Mouse (Mus musculus): ENCODE measurements around the gene Plcg2. TPM values are rescaled to one million over a fixed set of nuclear protein-coding genes. Genes with fewer than 3 reads are reported as not detected.

Plcg2 gene
- polyA plus RNA-seq, 1 experiment from 2014 or later = 1.6 TPM

DNA sequence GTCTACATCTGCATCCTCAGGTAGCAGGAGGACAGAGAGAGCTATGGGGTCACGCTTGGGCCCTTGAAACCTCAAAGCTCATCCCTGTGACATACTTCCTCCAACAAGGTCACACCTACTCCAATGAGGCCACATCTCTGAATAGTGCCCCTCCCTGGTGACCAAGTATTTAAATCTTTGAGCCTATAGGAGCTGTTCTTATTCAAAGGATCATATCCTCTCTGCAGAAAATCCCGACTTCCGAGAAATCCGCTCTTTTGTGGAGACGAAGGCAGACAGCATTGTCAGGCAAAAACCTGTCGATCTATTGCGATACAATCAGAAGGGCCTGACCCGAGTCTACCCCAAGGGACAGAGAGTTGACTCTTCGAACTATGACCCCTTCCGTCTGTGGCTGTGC is 112.4 kb downstream of the Plcg2 start:
- 97% methylated on average over 10 of the region's 10 CpGs for WGBS
- no peak overlapping the region for H3K4me2 ChIP-seq
- no peaks in the 10 kb centered on the region for H3K4me1 ChIP-seq (replicated peaks)
- no peak overlapping the region for H3K9ac ChIP-seq
- no peaks in the 10 kb centered on the region for H3K9me3 ChIP-seq
- H3K27me3 ChIP-seq = no peaks in the 10 kb centered on the region
- H3K36me3 ChIP-seq = no peaks in the 10 kb centered on the region
- no peak for ATAC-seq (ENCODE audit: low FRiP score, low read depth)
- no peak overlapping the region for H3K4me3 ChIP-seq
- no peak overlapping the region for H3K27ac ChIP-seq (replicated peaks)

DNA sequence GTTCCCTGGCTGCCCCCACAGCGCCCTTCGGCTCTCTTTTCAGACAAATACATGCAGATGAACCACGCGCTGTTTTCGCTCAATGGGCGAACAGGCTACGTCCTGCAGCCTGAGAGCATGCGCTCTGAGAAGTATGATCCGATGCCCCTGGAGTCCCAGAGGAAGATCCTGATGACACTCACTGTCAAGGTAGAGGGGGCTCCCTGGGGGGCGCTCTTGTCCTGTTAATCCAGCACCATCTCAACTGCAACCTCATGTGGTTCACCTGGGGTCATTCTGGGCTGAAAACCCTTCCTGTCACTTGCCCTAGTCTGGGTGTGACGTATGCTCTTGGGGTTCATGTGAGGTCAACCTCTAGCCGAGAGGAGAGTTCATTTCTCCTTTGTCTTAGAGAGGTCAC is 114.8 kb downstream of the Plcg2 start:
- no peak for ATAC-seq (ENCODE audit: low FRiP score, low read depth)
- Histone ChIP-seq H3K9me3 (no peaks in the 10 kb centered on the region), H3K27me3 (no peaks in the 10 kb centered on the region), H3K36me3 (no peaks in the 10 kb centered on the region), H3K4me1 (replicated peaks) (no peaks in the 10 kb centered on the region; the same call in 1 of the 2 replicates), H3K9ac (no peak overlapping the region), H3K4me2 (no peak overlapping the region), H3K27ac (replicated peaks) (no peak overlapping the region), H3K4me3 (no peak overlapping the region)
- WGBS = 75% methylated on average over 12 of the region's 12 CpGs

DNA sequence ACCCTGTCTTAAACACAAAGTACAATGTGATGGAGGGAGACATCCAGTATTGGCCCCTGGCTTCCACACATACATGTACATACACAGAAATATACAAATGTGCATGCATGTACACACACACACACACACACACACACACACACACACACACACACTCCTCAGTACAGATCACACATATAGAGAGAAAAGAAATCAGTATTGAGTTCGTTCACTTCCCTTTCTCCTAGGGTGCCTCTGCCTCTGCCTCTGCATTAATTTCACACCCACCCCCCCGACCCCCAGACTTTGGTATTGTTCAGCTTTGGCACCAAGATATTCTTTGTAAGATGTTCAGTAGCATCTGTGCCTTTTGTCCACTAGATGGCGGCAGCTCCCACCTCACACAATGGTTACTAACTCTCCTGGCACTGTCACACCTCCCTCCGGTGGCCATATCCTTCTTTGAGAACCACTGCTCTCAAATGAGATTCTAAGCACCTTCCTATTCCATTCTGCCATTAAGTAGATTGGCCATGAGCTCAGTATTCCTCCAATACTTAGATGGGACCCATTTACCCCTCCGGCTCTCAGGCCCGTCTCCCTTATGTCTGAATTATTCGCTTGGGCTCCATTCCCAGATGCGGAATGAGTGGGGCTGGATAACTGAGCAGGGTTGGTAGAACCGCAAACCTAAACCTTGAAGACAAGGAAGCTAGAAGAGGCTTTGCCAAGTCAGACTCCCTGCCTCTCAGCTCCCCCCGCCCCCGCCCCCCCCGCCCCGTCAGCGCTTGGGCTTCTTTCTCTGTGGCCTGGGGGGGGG is 128.1 kb downstream of the Plcg2 start:
- Histone ChIP-seq H3K27ac (replicated peaks) (no peak overlapping the region), H3K36me3 (no peaks in the 10 kb centered on the region), H3K4me1 (replicated peaks) (peaks cover 9% of the 10 kb centered on the region; the same call in 1 of the 2 replicates), H3K9ac (no peak overlapping the region), H3K4me3 (no peak overlapping the region), H3K27me3 (no peaks in the 10 kb centered on the region), H3K4me2 (no peak overlapping the region), H3K9me3 (no peaks in the 10 kb centered on the region)
- no peak for ATAC-seq (ENCODE audit: low FRiP score, low read depth)
- WGBS = 69% methylated on average over 14 of the region's 14 CpGs

DNA sequence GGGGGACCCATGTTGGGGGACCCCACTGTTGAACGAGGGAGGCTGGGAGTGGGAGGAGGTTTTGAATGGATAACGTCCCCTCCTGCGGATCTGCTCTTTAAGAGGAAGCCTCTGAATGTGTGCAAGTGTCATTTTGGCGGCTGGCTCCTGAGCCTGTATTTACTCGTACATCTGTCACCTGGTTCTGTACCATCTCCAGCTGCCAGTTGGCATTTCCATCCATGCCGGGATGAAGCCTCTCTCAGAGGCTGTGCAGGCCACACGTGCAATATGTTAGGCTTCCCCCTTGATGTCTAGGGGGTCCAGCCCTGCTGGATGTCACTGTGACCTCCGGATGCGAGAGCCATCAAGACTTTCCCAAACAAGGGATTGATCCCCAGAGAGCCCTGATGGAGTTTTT is 129.0 kb downstream of the Plcg2 start:
- Histone ChIP-seq H3K4me2 (no peak overlapping the region), H3K27me3 (no peaks in the 10 kb centered on the region), H3K4me1 (replicated peaks) (peaks cover 9% of the 10 kb centered on the region; the same call in 1 of the 2 replicates), H3K9ac (no peak overlapping the region), H3K9me3 (no peaks in the 10 kb centered on the region), H3K36me3 (no peaks in the 10 kb centered on the region), H3K4me3 (no peak overlapping the region), H3K27ac (replicated peaks) (no peak overlapping the region)
- 53% methylated on average over 9 of the region's 9 CpGs for WGBS
- no peak for ATAC-seq (ENCODE audit: low FRiP score, low read depth)

DNA sequence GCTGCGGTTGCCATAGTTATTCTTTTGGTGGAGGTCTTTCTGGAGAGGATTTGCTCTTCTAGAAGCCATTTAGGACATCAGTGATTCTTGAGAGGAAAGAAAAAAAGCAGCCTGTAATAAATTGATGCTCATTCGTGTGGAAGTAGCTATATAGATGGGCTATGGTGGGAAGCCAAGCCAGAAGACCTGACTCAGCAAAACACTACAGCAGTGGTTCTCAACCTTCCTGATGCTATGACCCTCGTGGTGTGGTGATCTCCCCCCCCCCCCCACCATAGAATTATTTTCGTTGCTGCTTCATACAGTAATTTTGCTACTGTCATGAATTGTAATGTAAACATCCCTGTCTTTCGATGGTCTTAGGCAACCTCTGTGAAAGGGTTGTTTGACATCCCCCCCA is 134.4 kb downstream of the Plcg2 start:
- Histone ChIP-seq H3K4me1 (replicated peaks) (no peaks in the 10 kb centered on the region), H3K36me3 (no peaks in the 10 kb centered on the region), H3K9me3 (no peaks in the 10 kb centered on the region; the same call in 1 of the 2 replicates), H3K4me2 (no peak overlapping the region), H3K27ac (replicated peaks) (no peak overlapping the region), H3K4me3 (no peak overlapping the region), H3K27me3 (no peaks in the 10 kb centered on the region), H3K9ac (no peak overlapping the region)
- 83% methylated on average over 5 of the region's 5 CpGs for WGBS
- no peak for ATAC-seq (ENCODE audit: low FRiP score, low read depth)

DNA sequence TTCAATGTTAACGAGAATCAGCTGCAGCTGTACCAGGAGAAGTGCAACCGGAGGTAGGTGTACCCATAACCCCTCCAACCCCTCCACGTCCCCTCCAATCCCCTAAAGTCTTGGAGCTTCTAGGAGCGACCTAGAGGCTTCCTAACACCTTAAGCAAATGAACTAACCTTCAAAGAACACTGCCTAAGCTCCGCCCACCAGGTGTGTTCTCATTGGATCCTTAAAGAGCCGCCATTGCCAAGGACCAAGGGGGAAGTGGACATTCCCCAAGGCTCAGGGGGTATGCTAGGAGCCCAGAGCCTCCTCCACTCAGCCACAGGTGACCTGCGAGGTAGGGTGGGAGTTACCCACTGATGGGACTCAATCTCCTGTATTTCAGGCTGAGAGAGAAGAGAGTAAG is 136.3 kb downstream of the Plcg2 start:
- H3K4me3 ChIP-seq = no peak overlapping the region
- H3K4me1 ChIP-seq (replicated peaks) = no peaks in the 10 kb centered on the region
- H3K27ac ChIP-seq (replicated peaks) = no peak overlapping the region
- H3K27me3 ChIP-seq = no peaks in the 10 kb centered on the region
- ATAC-seq (ENCODE audit: low FRiP score, low read depth) = no peak
- no peaks in the 10 kb centered on the region for H3K36me3 ChIP-seq
- no peak overlapping the region for H3K4me2 ChIP-seq
- H3K9me3 ChIP-seq = no peaks in the 10 kb centered on the region; the same call in 1 of the 2 replicates
- 88% methylated on average over 7 of the region's 7 CpGs for WGBS
- H3K9ac ChIP-seq = no peak overlapping the region

DNA sequence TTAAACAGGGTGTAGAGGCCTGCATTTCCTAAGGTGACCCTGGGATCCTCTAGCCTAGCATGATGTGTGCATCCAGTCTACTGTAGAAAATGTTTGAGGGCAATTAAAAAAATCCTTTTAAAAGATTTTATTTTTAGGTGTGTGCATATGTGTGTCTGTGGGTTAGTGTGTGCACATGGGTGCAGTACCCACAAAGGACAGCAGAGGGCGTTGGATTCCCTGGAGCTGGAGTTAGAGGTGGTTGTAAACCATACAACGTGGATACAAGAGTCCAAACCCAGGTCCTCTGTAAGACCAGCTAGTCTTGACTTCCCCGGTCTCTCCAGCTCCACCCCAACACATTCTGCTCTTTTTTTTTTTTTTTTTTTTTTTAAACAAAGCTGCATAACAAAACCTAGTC is 139.4 kb downstream of the Plcg2 start:
- Histone ChIP-seq H3K9ac (no peak overlapping the region), H3K4me2 (no peak overlapping the region), H3K27ac (replicated peaks) (no peak overlapping the region), H3K9me3 (no peaks in the 10 kb centered on the region; the same call in 1 of the 2 replicates), H3K4me1 (replicated peaks) (no peaks in the 10 kb centered on the region), H3K4me3 (no peak overlapping the region), H3K27me3 (no peaks in the 10 kb centered on the region), H3K36me3 (no peaks in the 10 kb centered on the region)
- ATAC-seq (ENCODE audit: low FRiP score, low read depth) = no peak
- 64% methylated on average over 3 of the region's 3 CpGs for WGBS

DNA sequence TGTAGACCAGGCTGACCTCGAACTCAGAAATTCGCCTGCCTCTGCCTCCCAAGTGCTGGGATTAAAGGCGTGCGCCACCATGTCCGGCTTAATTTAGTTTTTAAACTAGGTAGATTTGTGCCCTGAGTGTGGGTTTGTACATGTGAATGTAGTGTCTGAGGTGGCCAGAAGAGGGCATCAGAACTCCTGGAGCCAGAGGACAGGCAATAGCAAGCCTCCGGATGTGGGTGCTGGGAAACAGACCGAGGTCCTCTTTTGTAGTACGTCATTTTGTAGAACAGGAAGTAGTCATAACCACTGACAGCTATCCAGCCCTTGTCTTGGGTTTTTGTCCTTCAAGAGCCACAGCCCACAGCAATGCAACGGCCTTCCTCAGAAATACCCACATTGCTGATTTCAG is 141.5 kb downstream of the Plcg2 start:
- Histone ChIP-seq H3K36me3 (no peaks in the 10 kb centered on the region), H3K9ac (no peak overlapping the region), H3K27me3 (no peaks in the 10 kb centered on the region), H3K4me3 (no peak overlapping the region), H3K9me3 (no peaks in the 10 kb centered on the region; the same call in 1 of the 2 replicates), H3K4me1 (replicated peaks) (no peaks in the 10 kb centered on the region), H3K4me2 (no peak overlapping the region), H3K27ac (replicated peaks) (no peak overlapping the region)
- no peak for ATAC-seq (ENCODE audit: low FRiP score, low read depth)
- WGBS = 95% methylated on average over 9 of the region's 9 CpGs

DNA sequence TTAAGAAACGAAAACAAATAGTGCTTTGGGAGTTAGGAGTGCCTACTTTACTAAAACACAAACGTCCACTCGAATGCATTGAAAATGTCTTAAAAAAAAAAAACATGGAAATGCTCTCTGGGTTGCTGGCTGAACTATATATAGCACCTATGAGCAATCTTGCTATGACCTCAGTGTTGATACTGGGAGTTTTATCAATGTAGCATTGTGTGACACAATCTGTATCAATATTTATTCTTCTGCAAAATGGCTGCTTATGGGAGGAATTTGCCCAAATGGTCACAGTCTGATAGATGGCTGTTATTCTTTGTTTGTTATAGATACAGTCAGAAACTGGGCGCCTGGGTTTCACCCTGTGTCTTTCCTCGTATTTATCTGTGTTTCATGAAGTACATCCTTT is 147.4 kb downstream of the Plcg2 start:
- Histone ChIP-seq H3K4me1 (replicated peaks) (no peaks in the 10 kb centered on the region), H3K27me3 (no peaks in the 10 kb centered on the region), H3K27ac (replicated peaks) (no peak overlapping the region), H3K4me3 (no peak overlapping the region), H3K36me3 (no peaks in the 10 kb centered on the region), H3K9me3 (no peaks in the 10 kb centered on the region), H3K9ac (no peak overlapping the region), H3K4me2 (no peak overlapping the region)
- WGBS = 80% methylated on average over 5 of the region's 5 CpGs
- ATAC-seq (ENCODE audit: low FRiP score, low read depth) = no peak

DNA sequence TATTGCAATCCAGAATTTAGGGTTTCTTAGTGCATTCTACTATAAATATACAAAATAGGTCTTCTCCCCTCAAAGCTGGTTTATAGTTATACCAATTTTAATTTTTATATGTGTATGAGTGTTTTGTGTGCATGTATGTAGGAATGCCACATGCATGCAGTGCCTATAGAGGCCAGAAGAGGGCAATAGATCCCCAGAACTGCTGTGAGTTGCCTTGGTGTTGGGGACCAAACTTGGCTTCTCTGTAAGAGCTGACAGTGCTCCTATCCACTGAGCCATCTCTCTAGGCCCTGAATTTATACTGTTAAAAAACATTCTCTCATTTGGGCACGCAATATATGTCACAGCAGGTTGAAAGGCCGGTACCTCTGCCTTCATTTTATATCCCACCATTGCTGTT is 147.9 kb downstream of the Plcg2 start:
- H3K27ac ChIP-seq (replicated peaks) = no peak overlapping the region
- no peaks in the 10 kb centered on the region for H3K36me3 ChIP-seq
- no peak overlapping the region for H3K4me2 ChIP-seq
- H3K4me1 ChIP-seq (replicated peaks) = no peaks in the 10 kb centered on the region
- no peak overlapping the region for H3K4me3 ChIP-seq
- no peaks in the 10 kb centered on the region for H3K27me3 ChIP-seq
- H3K9me3 ChIP-seq = no peaks in the 10 kb centered on the region
- 52% methylated on average over 2 of the region's 2 CpGs for WGBS
- H3K9ac ChIP-seq = no peak overlapping the region
- no peak for ATAC-seq (ENCODE audit: low FRiP score, low read depth)

DNA sequence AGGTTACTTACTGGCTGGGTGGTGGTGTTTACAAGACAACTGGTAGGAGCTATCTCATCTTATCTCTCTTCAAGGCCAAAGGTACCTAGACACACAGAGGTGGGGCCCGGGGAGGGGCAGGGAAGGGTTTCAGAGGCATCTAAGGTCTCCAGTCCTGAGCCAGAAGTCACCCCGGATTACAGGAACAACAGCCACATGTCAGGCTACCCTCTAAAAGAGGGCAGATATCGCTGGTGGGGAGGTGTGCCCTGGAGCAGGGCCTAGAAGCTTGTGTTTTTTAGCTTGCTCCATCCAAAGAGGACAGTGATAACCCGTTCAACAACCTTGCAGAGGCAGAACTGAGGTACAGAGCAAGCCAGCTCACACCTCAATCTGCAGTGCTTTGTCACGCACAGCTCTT is 148.3 kb downstream of the Plcg2 start:
- Histone ChIP-seq H3K27ac (replicated peaks) (no peak overlapping the region), H3K27me3 (no peaks in the 10 kb centered on the region), H3K4me3 (no peak overlapping the region), H3K4me2 (no peak overlapping the region), H3K9ac (no peak overlapping the region), H3K36me3 (no peaks in the 10 kb centered on the region), H3K4me1 (replicated peaks) (no peaks in the 10 kb centered on the region), H3K9me3 (no peaks in the 10 kb centered on the region)
- no peak for ATAC-seq (ENCODE audit: low FRiP score, low read depth)
- WGBS = 84% methylated on average over 5 of the region's 5 CpGs

DNA sequence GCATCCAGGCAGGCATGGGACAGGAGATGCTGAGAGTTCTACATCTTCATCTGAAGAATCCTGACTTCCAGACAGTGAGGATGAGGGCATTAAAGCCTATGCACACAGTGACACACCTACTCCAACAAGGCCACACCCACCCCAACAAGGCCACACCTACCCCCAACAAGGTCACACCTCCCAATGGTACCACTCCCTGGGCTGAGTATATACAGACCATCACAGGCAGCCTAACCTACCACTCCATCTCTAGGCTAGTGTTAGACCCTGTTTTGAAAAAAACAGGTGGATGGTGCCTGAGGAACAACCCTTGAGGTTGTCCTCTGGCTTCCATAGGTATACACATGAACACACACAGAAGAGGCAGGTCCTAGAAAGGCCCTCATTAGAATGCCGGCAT is 154.2 kb downstream of the Plcg2 start:
- no peak overlapping the region for H3K4me2 ChIP-seq
- no peak overlapping the region for H3K4me3 ChIP-seq
- H3K27ac ChIP-seq (replicated peaks) = no peak overlapping the region
- WGBS = 96% methylated on average over 1 of the region's 1 CpGs
- H3K9ac ChIP-seq = no peak overlapping the region
- H3K4me1 ChIP-seq (replicated peaks) = no peaks in the 10 kb centered on the region
- H3K9me3 ChIP-seq = no peaks in the 10 kb centered on the region
- H3K27me3 ChIP-seq = no peaks in the 10 kb centered on the region
- no peak for ATAC-seq (ENCODE audit: low FRiP score, low read depth)
- H3K36me3 ChIP-seq = no peaks in the 10 kb centered on the region

DNA sequence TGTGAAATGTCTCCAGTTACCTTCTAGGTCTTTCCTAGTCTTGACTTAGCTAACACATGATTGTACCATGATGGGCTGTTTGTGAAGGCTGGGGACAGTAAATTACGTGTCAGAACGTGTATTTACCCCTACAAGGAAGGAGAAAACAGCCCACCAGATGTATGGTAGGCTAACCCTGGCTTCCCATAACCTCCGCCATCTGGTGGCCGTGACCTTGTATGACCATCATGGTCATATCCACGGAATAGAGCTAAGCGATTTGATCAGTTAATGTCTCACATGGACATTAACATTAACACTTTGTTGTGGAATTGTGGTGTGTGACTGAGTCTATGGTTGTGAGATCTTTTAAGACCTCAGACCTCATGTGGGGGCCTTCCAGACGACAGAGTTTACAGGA is 160.9 kb downstream of the Plcg2 start:
- Histone ChIP-seq H3K27ac (replicated peaks) (no peak overlapping the region), H3K9ac (no peak overlapping the region), H3K9me3 (no peaks in the 10 kb centered on the region), H3K36me3 (no peaks in the 10 kb centered on the region), H3K4me1 (replicated peaks) (peaks cover 13% of the 10 kb centered on the region), H3K4me2 (no peak overlapping the region), H3K4me3 (no peak overlapping the region), H3K27me3 (no peaks in the 10 kb centered on the region)
- ATAC-seq (ENCODE audit: low FRiP score, low read depth) = no peak
- 79% methylated on average over 7 of the region's 7 CpGs for WGBS
